Mouse (Mus musculus) kidney, adult 11 months (tissue): ENCODE data around the gene Hfe2.

Experiments
- DNase-seq: peaks from one replicate; pipeline ENCODE4 v3.0.0; 2022

Hfe2 gene

GRCm38 (mm10) chr3:96559398-96559910 lies 34.5 kb downstream of the Hfe2 start:
- DNase-seq = peak; percentile 18

- DNase-seq = peak; percentile 17
Observed at GRCm38 (mm10) chr3:96559911-96560850, 35.2 kb downstream of the Hfe2 start.

GRCm38 (mm10) chr3:96560881-96561668 lies 36.1 kb downstream of the Hfe2 start:
- DNase-seq = peak; percentile 26

- DNase-seq = peak; percentile 52
Observed at GRCm38 (mm10) chr3:96561946-96562681, 37.1 kb downstream of the Hfe2 start.

GRCm38 (mm10) chr3:96563267-96563666 lies 38.3 kb downstream of the Hfe2 start:
- peak; percentile 44 for DNase-seq

- DNase-seq = peak; percentile 77
Observed at GRCm38 (mm10) chr3:96563911-96564632, 39.1 kb downstream of the Hfe2 start.

- peak; percentile 69 for DNase-seq
Observed at GRCm38 (mm10) chr3:96564633-96565032, 39.7 kb downstream of the Hfe2 start.

- DNase-seq = no peak
Observed at GRCm38 (mm10) chr3:96565105-96565504, 40.1 kb downstream of the Hfe2 start.

GRCm38 (mm10) chr3:96566661-96567450 lies 41.9 kb downstream of the Hfe2 start:
- peak; percentile 75 for DNase-seq

GRCm38 (mm10) chr3:96568605-96569004 lies 43.6 kb downstream of the Hfe2 start:
- DNase-seq = no peak

- no peak for DNase-seq
Observed at GRCm38 (mm10) chr3:96569506-96569905, 44.5 kb downstream of the Hfe2 start.

- DNase-seq = no peak
Observed at GRCm38 (mm10) chr3:96569966-96570605, 45.1 kb downstream of the Hfe2 start.

GRCm38 (mm10) chr3:96570643-96571042 lies 45.7 kb downstream of the Hfe2 start:
- DNase-seq = no peak

GRCm38 (mm10) chr3:96571336-96571735 lies 46.4 kb downstream of the Hfe2 start:
- DNase-seq = no peak

GRCm38 (mm10) chr3:96571896-96572698 lies 47.1 kb downstream of the Hfe2 start:
- peak; percentile 73 for DNase-seq

- peak; percentile 66 for DNase-seq
Observed at GRCm38 (mm10) chr3:96573611-96574511, 48.9 kb downstream of the Hfe2 start.

GRCm38 (mm10) chr3:96575272-96575984 lies 50.5 kb downstream of the Hfe2 start:
- DNase-seq = peak; percentile 93
